Mouse (Mus musculus) embryo, embryonic 10.5 days (tissue): ENCODE results near the gene Gm5089.

ENCODE experiments used
- DNase-seq: peaks from one replicate; pipeline ENCODE4 v3.0.0-alpha.2; 2015; ENCODE audit warnings: low spot score

Gene Gm5089

DNA sequence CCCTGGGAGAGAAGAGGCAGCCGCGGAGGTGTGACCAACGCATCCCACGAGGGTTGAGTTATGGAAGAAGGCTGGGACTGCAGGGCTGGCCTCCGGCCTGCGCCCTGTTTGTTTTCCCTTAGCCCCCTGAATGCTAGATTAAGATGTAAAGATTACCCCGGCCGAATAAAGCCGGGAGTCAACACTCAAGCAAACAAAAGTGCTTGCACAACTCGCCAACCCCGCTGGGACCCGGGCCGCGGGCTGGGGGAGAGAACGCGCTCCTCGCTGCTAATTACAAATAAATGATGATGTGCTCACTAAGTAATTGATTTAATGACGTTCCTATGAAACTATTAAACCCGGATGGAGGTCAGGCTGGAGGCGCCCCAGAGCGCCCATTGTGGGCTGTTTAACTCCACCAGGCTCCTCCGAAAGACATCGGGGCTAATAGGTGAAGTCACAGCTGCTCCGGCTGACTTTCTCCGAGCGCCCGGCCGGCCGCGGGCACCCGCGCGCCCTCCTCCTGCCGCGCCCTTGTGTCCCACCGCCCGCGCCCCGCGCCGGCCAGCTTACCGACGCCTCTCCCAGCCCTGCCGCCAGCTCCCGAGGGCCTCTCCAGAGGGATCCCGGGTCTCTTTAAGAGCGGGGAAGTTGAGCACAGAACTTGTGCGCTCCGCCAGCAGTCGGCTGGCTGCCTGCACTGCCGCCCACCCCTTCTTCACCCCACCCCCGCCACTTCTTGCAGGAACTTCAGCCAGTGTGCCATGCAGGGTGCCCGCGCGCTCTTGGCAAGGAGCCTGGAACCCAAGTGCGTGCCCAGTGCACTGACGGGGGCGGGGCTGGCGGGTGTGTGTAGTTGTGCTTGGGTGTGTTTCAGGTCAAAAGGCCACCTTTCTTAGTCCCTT lies at the start of gene Gm5089:
TSS of gene Gm5089 (minus strand) at position 620 of the 887 bp plus-strand sequence.
- no peak for DNase-seq

DNA sequence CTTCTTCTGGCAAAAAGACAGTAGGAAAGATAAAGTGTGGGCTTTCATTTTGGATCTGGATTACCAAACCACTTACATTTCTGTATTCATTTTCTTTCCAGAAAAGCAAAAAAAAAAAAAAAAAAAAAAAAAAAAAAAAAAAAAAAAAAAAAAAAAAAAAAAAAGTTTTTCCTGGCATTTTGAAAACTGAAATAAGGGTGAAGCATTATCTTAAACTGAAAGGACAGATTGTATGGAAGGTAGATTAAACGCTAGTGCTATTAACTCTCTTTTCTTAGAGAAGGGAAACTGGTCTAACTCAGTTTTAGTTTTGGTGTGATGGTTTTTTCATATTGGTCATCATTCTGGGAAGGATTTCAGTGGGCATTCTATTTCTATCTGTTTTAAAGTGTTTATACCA lies 41.1 kb upstream of the Gm5089 start:
- no peak for DNase-seq

DNA sequence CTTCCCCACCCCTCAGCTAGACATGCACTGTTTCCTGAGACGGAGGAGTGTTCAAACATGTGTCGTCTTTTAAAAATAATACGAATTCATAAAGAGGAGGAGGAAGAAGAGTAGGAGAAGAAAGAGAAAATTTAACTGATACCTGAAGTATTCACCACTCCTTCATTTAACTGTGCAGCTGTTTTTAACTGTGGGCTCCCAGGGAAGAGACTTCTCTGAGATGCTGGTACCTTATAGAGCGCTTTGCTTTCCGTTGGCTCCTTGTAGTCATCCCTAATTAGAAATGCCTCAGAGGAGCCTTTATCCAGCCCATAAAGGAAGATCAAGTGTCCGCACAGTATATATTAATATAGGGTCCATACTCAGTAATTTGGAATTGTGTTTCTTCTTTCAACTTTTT lies 40.6 kb upstream of the Gm5089 start:
- DNase-seq, result peak; percentile 16

DNA sequence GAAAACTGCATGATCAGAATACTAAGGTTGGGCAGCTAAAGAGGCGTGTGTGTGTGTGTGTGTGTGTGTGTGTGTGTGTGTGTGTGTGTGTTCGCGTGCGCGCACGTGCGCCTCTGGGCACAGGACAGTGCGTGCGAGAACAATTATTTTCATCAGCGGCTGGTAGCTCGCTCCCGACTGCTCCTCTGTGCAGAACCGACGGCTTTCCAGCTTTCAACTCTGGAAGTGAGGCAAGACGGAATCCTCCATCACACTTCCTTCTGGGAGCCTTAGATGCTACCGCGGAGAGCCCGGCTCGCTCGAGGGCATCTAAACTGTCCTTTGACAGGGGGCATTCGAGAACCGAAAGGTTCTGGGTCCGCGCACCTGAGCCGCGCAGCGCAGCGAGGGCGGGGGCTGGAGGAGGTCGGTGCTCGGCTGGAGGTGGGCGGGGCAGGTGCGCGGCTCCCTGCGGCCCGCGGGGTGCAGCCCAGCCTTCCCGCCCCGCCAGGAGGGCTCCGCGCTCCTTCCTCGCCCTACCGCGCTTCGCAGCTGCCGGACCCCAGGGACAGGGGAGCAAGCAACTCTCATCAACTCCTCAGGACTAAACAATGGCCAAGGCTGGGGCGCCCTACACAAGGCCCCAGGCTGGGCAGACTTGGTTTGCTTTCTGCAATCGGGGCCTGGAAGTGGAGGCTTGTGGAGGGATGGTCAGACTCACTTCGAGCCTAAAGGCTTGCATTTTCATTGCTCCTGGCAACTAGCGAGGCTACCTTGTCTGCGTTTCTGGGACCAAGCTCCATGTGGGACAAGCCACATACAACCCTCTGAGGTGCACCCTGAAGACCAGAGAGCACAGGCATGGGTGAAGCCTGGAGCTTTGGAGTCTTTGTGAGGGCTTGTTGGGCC lies 39.8 kb upstream of the Gm5089 start, which contains the start of gene Gm10837:
TSS of gene Gm10837 (plus strand) at position 146 of the 888 bp plus-strand sequence.
- DNase-seq, result peak; percentile 66

DNA sequence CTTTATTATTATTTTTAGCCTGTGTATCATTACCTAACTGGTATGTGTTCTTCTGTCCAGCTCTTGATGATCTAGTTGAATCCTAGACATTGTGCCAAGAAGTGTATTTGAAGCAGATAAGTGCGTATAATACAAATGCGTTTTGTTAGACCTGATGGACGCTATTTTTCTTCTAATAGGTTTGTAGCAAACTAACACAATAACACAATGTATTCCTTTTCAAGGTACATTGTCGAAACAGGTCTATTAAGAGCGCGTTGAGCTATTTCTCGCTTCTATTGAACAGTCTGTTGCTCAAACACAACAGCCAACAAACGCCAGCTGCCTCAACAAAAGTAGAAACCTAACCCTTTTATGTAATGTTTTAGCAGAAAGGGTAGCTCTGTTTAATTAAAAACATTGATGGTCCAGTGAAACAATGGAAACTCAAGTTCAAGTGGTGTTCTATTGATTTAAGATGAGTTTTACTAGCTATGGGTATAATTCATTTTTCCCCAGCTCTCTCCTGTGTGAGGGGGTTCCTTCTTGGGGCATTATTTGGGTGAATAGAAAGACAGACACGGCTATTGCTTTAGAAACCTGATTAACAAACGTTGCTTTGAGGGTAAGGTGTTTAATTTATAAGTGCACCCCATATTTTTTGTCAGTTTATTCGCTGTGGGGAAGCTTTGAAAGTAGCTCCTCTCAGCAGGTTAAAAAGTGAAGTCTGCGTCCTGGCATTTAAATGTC lies 38.9 kb upstream of the Gm5089 start:
- DNase-seq, result peak; percentile 77

DNA sequence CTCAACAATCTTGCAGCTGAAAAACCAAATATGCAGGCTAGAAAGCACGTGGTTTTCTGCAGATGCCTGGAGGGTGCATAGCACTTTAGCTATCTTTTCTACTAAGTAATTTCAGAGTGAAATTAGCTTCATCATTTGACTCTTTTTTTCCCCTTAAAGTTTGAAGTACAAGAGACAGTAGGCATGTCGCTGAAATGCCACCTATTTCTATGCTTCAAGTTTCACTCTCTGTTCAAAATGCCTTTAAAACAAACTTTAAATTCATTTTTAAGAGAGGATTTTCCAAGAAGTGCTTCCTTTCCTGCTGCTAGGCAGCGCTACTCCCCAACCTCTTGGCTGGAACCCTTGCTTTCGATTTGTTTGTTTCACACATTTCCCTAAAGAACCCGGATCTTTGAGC lies 38.1 kb upstream of the Gm5089 start:
- peak; percentile 59 for DNase-seq

DNA sequence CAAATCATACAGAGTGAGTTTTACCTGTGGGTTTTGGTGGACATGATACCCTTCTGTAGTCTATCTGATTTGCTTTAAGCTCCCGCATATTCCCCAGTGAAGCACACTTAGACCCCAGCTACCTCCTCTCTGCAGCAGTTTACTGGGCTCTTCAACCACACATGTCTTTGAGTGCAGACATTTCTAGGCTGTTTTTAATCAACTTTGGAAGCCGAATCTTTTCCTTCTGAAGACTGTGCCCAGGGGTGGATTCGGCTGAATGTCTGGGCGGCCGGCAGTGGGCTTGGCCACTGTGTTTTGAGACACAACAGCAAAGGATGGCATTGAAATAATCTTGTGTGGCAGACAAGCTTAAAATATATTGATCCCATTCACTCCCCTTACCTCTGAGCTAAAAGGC lies 36.5 kb upstream of the Gm5089 start:
- DNase-seq, result peak; percentile 70

DNA sequence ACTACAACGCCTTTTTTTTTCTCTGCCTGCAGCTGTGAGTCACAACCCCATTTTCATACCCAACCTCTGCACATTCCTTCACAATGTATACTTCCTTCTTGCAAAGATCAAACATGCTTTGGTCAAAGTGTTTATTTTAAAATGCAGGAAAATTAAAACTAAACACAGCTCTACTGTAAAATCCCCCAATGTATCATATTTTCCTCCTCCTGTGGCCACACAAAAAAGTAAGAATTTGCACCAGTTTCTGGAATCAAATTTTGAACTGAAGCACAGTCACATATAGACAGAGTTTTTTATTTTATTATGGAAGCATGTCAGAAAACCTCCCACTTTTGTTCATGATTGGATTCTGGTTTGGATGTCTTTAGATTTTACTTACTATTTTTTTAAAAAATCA lies 35.7 kb upstream of the Gm5089 start:
- DNase-seq, result no peak

DNA sequence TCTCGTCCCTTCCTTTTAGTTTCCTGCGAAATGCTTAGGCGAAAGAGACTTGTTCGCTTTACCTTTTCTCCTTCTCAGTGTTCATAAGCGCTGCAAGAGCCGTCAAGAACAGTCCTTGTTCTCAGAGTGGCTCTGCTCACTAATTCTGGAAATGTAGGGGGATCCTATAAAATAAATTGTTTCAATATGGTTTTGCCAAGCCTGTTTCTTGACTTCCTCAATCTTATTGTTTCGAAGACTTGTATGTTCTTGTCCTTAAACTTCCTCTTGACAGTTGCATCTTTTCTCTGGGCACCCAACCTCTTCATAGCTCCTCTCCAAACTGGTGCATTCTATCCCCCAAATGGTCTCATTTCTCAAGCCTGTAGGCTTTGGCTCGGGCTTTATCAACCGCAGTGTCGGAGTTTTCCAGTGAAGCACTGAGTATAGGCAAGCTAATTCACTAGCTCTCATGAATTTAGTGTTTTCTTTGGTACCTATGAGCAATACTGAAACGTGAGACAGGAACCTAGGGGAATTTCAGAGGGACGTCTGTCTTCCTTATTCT lies 34.8 kb upstream of the Gm5089 start:
- peak; percentile 74 for DNase-seq

DNA sequence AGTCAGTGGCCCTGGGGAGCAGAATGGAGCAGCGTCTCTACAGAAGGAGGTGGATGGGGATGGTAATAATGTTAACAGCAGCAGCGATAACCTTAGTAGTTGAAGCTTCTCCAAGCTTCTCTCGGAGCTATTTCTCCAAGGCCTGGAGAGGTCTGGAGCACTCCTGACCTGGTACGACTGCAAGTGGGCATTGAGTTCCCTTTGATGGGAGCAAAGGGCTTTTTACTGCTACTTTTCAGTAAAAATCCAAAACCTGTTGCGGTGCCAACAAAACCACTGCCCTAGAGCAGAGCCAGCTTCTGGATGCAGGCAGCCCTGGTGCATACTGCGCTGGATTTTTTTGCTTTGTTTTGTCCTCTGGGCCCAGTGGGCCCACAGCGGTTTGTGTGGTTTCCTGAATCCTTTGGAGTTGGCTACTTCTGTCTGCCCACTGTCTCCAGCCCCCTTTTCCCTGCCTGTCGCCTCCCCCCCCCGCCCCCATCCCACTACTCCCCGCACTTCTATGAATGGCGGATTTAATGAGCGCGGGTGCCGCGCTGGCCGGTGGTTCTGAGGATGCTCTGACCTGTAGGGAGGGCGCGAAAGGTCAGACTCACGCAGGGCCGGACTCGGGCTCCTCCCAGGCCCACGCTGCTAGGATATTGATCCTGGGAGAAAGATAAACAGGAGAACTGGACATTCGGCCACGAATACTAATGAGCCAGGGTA lies 34.1 kb upstream of the Gm5089 start:
- peak; percentile 52 for DNase-seq

DNA sequence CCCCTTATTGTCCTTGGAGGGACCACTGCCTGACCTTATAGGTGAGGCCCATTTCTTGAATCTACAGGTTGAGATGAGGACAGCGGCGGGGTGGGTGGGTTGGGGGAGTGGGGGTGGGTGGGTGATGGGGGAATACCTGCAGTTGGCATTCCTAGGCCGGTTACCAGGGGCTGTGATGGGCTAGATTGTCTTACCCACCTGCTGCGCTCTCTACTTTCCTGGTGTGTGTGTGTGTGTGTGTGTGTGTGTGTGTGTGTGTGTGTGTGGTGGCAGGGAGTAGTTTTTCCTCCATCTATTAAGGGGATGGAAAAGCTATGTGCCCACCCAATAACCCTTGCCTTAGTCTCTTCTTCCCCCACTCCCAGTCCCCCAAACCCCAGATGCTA lies 33.5 kb upstream of the Gm5089 start:
- DNase-seq, result no peak

DNA sequence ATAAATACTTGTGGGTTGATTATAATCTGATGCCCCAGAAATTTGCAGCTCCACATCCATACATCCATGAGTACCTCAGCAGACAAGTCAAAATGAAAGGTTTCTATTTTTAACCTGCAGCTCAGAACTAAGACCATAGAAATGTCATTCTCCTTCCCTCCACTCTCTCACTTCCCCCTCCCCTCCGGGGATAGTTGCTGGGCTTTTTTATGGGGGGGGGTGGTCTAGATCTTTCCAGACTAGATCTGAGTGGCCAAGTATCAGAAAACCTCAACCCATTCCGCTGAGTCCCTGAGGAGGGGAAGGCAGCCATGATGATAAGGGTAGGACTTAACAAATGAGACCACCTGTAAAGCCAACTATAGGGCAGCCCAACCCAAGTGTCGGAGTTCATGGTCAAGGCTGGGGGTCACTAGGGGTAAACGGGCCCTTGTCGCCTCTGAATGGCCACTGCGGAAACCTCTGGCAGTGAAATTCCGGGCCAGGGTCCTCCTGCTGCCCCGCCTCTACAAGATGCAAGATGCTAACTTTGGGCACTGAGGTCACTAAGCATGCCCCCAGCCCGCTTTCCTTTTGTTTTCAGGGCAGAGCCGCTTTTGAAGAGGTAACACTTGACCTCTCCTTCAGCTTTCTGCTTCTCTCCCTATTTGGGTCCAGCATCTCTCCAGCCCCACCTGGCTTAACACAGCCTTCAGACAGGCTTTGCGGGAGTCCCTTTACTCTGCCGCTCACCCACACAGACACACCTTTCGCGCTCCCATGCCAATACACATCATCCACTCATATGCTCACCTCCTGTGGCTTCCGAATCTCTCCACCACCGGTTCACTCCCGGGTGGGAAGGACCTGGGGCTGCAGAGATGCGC lies 32.9 kb upstream of the Gm5089 start:
- peak; percentile 53 for DNase-seq

DNA sequence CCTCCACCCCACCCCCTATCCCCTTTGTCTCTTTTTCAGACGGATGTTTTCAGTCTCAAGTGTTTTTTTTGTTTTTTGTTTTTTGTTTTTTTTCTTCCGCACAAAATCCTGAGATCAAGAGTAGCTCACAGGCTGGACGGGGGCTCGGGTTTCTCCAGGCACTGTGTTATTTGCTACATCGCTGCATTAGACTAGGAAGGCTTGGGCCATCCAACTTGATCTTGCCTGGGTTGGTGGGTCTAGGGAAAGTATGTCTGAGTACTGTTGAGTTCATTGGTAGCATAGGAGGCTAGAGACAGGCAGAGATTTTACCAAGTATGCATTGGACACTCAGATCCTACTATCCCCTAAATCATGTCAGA lies 32.1 kb upstream of the Gm5089 start:
- peak; percentile 57 for DNase-seq

DNA sequence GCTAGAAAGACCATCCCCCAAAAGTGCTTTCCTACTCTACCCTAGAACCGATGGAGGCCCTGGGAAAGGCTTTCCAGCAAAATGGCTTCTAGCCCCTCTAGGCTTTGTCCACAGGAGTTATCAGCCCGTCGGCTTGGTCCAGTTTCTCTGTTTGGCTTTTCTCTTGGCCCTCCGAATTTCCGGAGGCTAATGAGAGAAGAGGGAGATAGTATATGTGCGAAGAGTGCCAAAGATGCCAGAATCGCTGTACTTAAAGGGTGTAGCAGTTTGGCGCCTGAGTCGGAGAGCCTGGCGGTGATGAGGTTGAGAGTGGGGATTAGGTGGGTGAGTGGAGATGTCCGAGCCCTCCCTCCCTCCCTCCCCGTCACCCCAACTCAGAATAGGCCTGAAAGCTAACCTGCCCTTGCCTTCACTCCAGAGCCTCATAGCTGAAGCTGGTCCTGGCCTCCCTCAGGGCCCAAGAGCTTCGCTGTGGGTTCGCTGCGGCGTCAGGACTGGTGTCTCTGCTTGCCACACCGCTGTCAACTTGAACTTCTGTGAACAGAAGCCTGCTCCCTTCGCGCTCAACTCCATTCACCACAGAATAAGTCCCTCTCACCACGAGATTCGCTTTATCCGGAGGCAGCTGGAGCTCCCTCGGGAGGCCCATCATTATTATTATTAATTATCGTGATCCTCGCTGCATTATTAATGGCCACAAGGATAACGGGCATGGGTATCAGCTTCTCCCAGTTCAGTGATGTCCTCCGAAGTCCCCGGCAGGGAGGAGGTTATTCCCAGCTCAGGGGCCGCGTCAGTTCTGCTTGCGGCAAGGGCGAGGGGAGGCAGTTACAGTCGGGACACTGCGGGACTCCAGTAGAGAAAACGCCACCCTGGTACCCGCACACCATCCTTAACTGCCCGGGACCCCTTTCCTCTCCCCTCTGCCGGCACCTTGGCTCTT lies 31.4 kb upstream of the Gm5089 start:
- peak; percentile 70 for DNase-seq

DNA sequence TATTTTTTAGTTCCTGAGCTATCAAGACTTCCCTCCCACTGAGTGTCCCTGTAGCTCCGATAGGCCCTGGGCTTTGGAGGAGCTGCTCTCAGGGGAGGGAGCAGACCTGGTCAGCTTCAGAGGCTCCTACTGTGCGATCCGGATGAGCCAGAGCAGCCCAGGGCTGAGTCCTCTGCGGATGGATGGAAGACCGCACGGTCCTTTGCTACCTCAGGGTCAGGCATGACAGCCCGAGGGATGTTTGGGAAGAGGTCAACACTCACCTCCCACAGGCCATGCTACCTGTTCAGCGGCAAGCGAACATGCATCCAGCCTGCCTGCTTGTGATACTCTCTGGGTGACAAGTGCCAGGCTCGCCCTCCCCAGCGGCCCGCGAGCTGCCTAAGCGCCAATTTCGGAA lies 30.3 kb upstream of the Gm5089 start:
- DNase-seq, result peak; percentile 62

DNA sequence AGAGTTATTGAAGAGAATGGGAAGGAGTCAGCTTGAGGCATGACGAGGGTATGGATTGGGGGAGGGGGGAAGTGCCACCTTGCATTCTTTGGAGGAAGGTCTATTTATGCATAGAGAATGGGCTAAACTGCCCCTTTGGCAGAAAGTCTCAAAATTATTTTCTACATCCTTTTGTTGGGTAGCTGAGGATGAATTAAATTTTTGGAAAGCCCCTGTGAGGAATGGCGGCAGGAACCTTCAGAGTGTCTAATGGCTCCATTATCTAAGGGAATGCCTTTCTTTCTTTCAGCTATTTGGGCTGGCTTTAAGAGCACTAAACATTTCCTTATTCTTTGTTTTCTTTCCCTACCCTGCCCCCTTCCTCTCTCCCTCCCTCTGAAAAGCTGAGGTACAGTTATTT lies 29.4 kb upstream of the Gm5089 start:
- DNase-seq, result peak; percentile 70

DNA sequence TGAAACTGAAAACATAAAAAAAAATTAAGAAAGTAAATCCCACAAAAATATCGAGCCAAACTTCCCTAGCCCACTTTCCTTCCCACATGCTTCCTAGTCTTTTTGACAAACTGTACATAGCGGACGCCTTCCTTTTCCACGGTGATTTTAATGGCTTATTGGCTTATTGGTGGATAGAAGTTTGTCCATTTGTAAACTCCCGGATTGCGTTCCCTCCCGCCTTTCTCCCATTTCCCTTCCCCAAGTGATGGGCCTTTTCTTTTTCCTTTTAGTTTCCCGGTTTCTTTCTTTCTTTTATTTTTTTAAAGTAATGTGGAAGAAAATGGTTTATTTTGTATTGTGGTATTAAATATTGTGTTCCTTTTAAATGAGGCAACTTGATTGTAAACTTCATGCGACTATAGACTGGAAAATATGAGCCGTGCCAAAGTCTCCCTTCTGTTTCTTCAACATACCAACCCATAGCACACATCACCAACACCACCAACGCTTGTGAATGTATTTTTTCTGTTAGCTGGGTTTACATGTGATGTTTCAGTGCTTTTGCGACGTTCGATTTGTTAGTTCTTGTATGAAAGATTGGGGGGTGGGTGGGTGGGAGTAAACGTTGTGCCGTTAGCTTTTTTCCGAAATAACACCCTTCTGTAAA lies 28.7 kb upstream of the Gm5089 start:
- peak; percentile 59 for DNase-seq

DNA sequence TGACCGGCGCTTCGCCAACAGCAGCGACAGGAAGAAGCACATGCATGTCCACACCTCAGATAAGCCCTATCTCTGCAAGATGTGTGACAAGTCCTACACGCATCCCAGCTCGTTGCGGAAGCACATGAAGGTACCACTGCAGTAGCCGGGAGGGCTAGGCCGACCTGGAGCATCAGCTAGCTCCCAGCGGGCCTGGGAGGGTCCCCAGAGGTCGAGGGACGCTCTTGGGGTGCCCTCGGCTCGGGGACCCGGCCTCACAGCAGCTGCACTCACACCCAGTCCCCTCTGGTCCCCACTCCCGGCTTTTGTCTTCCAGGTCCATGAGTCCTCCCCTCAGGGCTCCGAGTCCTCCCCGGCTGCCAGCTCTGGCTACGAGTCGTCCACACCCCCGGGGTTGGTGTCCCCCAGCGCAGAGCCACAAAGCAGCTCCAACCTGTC lies 27.7 kb upstream of the Gm5089 start:
- DNase-seq, result peak; percentile 64
